Mouse (Mus musculus) limb, embryonic 10.5 days (tissue): ENCODE data around the gene Cryzl2. TPM values are rescaled to one million over a fixed set of nuclear protein-coding genes. Genes with fewer than 3 reads are reported as not detected.
A peak's percentile ranks its signal among the peaks of the same experiment; 100 is the strongest.

Experiments
- DNase-seq: peaks from one replicate; pipeline ENCODE4 v3.0.0-alpha.2; 2017; ENCODE audit warnings: low spot score
- H3K27ac ChIP-seq: fragments of 300-500 bp; sonication (generic); 2 replicates; pipeline ENCODE4 v1.5.1; 2016; ENCODE audit warnings: mild to moderate bottlenecking
- H3K27me3 ChIP-seq: fragments of 300-500 bp; sonication (generic); 2 replicates; pipeline ENCODE4 v1.6.1; 2016; ENCODE audit warnings: low read depth, mild to moderate bottlenecking; ENCODE audit not compliant: poor library complexity, severe bottlenecking
- H3K36me3 ChIP-seq: fragments of 300-500 bp; sonication (generic); 2 replicates; pipeline ENCODE4 v1.6.1; 2016; ENCODE audit warnings: mild to moderate bottlenecking, moderate library complexity
- H3K4me1 ChIP-seq: fragments of 300-500 bp; sonication (generic); 2 replicates; pipeline ENCODE4 v1.6.1; 2016
- H3K4me3 ChIP-seq: fragments of 300-500 bp; sonication (generic); 2 replicates; pipeline ENCODE4 v1.5.1; 2016; ENCODE audit warnings: mild to moderate bottlenecking, moderate library complexity
- H3K9me3 ChIP-seq: fragments of 300-500 bp; sonication (generic); replicated peaks from 2 replicates; pipeline ENCODE4 v1.6.1; 2016; ENCODE audit warnings: mild to moderate bottlenecking
- whole genome bisulfite sequencing: fragments of 180-500 bp; shearing (Covaris S2); methylation state at CpG from one replicate; pipeline ENCODE4 v1.1.7; 2016; 5-methylcytosine and 5-hydroxymethylcytosine counted together
- polyA plus RNA-seq: library from polyadenylated mRNA; unstranded; fragments of >200 nt; fragmentation: Nextera tagmentation; extraction: Ambion mirVana; gene quantifications from 2 replicates; pipeline ENCODE4 v1.2.1, GENCODE M21; 2016

The Cryzl2 gene
- polyA plus RNA-seq, 1 experiment from 2014 or later = 7.6 TPM

DNA sequence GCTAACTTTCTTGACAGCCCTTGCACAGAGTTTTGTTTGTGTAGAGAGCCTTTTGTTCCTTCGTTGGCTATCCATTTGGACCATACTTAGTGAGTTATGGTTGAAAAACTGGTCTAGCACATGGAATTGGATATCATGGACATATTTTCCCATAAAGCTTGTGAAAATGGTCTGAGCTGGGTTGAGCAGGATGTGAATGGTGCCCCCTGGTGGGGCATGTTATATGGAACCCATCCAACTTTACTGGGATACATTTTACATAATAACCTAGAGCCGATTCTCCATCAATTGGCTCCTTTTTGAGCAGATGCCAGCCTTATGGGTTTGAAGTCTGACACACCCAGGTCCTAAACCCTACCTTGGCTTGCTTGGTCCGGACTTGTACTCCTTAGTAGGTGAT lies 6.8 kb downstream of the Cryzl2 start:
- DNase-seq = no peak
- 82% methylated on average over 3 of the region's 3 CpGs for WGBS
- no peak overlapping the region for H3K27ac ChIP-seq

DNA sequence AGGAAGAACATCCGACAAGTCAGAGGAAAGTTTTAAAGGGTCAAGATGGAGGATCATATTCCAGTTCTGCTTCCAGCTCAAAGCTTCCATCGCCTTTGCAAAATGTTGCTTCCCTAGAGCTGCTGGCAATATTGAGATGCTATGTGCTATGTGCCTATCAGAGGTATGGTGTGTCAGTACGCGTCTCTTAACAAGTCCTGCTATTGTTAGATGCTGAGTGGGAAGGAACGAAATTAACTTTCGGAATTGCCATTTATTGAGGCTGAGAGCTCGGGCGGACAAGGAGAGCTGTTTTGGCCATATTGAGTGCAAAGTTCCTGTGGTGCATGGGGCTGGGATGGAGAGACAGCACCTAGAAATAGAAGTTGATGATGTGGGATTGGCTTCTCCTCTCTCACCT lies 9.5 kb downstream of the Cryzl2 start:
- H3K36me3 ChIP-seq = no peaks in the 10 kb centered on the region
- WGBS = 95% methylated on average over 8 of the region's 8 CpGs
- H3K4me3 ChIP-seq = no peak overlapping the region
- H3K4me1 ChIP-seq = no peaks in the 10 kb centered on the region
- no peak overlapping the region for H3K27ac ChIP-seq
- H3K9me3 ChIP-seq = no peaks in the 10 kb centered on the region
- no peak for DNase-seq
- H3K27me3 ChIP-seq = no peaks in the 10 kb centered on the region

More for the DNA sequence above, 6.8 kb downstream of the Cryzl2 start:
- no peaks in the 10 kb centered on the region for H3K4me1 ChIP-seq
- no peak overlapping the region for H3K4me3 ChIP-seq
- no peaks in the 10 kb centered on the region for H3K36me3 ChIP-seq
- H3K27me3 ChIP-seq = no peaks in the 10 kb centered on the region
- H3K9me3 ChIP-seq = no peaks in the 10 kb centered on the region

- no peaks in the 10 kb centered on the region for H3K27me3 ChIP-seq
- H3K36me3 ChIP-seq = no peaks in the 10 kb centered on the region
- no peaks in the 10 kb centered on the region for H3K9me3 ChIP-seq
- 94% methylated on average over 9 of the region's 9 CpGs for WGBS
- H3K4me1 ChIP-seq = no peaks in the 10 kb centered on the region
- no peak overlapping the region for H3K4me3 ChIP-seq
- H3K27ac ChIP-seq = no peak overlapping the region
- DNase-seq = no peak
Measured at GRCm38 (mm10) chr1:157470761-157471386, 12.5 kb downstream of the Cryzl2 start.

GRCm38 (mm10) chr1:157472716-157473115 lies 14.3 kb downstream of the Cryzl2 start:
- no peak overlapping the region for H3K27ac ChIP-seq
- no peaks in the 10 kb centered on the region for H3K4me1 ChIP-seq
- 89% methylated on average over 7 of the region's 7 CpGs for WGBS
- H3K4me3 ChIP-seq = no peak overlapping the region
- no peaks in the 10 kb centered on the region for H3K9me3 ChIP-seq
- no peak for DNase-seq
- no peaks in the 10 kb centered on the region for H3K36me3 ChIP-seq
- H3K27me3 ChIP-seq = no peaks in the 10 kb centered on the region

DNA sequence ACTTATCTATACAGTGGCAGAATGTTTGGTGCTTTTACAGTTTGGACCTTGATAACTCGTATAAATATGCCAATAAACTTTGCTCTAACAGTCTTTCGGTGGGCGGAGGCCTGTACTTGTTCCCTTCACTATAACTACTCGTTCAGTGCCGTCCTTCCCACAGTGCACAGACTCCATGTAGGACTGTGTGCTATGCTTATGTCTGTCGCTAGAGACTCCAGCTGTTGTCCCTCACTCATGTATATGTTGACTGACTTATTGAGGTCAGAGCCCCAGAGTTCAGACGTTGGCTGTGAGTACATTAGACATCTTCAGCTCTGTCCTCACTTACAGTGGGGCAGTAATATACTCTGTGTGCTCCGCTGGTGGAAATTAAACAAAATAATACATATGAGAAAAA lies 16.5 kb downstream of the Cryzl2 start:
- no peaks in the 10 kb centered on the region for H3K9me3 ChIP-seq
- no peaks in the 10 kb centered on the region for H3K36me3 ChIP-seq
- WGBS = 91% methylated on average over 8 of the region's 8 CpGs
- no peak overlapping the region for H3K27ac ChIP-seq
- no peaks in the 10 kb centered on the region for H3K4me1 ChIP-seq
- DNase-seq = no peak
- no peaks in the 10 kb centered on the region for H3K27me3 ChIP-seq
- no peak overlapping the region for H3K4me3 ChIP-seq

DNA sequence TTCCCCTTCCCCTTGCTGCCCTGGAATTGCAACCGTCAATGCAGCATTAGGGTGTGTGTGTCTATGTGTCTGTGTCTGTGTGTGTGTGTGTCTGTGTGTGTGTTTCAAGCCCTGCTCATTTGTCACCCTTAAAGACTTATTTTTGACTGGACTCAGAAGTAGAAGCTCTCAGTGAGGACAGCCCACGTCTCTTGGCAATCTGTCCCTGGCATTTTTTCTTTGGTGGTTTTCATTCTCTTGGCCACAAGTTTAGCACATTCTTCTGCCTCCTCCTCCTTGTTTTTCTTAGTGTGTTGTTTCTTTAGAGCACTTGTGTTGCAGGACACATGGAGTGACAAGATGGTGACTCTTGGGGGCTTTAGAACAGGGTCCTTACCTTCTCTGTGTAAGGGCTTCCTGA lies 17.9 kb downstream of the Cryzl2 start:
- DNase-seq = no peak
- H3K9me3 ChIP-seq = no peaks in the 10 kb centered on the region
- no peak overlapping the region for H3K4me3 ChIP-seq
- 94% methylated on average over 2 of the region's 2 CpGs for WGBS
- no peaks in the 10 kb centered on the region for H3K4me1 ChIP-seq
- no peaks in the 10 kb centered on the region for H3K27me3 ChIP-seq
- H3K27ac ChIP-seq = no peak overlapping the region
- no peaks in the 10 kb centered on the region for H3K36me3 ChIP-seq

- no peak overlapping the region for H3K4me3 ChIP-seq
- DNase-seq = no peak
- no peaks in the 10 kb centered on the region for H3K36me3 ChIP-seq
- no peaks in the 10 kb centered on the region for H3K27me3 ChIP-seq
- no peak overlapping the region for H3K27ac ChIP-seq
- 43% methylated on average over 9 of the region's 9 CpGs for WGBS
- no peaks in the 10 kb centered on the region for H3K4me1 ChIP-seq
- no peaks in the 10 kb centered on the region for H3K9me3 ChIP-seq
Measured at GRCm38 (mm10) chr1:157480090-157480489, 21.7 kb downstream of the Cryzl2 start.

GRCm38 (mm10) chr1:157480901-157481300 lies 22.5 kb downstream of the Cryzl2 start:
- no peaks in the 10 kb centered on the region for H3K27me3 ChIP-seq
- no peak overlapping the region for H3K27ac ChIP-seq
- no peak for DNase-seq
- no peaks in the 10 kb centered on the region for H3K9me3 ChIP-seq
- H3K36me3 ChIP-seq = no peaks in the 10 kb centered on the region
- no peak overlapping the region for H3K4me3 ChIP-seq
- WGBS = 82% methylated on average over 3 of the region's 3 CpGs
- H3K4me1 ChIP-seq = no peaks in the 10 kb centered on the region

DNA sequence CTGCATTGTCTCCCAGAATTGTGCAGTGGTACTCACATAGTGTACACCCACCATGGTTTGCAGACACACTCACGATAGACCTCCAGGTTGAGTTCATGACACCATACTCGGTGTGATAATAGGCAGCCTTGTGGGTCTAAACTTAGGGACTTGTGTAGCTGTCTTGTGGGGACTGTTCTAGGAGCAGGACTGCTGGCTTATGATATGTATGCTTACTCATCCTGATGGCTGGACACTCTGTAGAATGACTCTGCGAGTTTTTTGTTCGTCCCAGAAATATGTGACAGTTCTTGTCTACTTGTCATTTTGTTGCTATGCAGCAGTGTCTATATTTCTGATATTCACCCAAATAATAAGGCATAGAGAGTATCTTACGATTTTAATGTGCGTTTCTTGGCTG lies 23.3 kb downstream of the Cryzl2 start:
- no peaks in the 10 kb centered on the region for H3K4me1 ChIP-seq
- no peak overlapping the region for H3K27ac ChIP-seq
- H3K36me3 ChIP-seq = no peaks in the 10 kb centered on the region
- H3K9me3 ChIP-seq = no peaks in the 10 kb centered on the region
- DNase-seq = no peak
- H3K27me3 ChIP-seq = no peaks in the 10 kb centered on the region
- H3K4me3 ChIP-seq = no peak overlapping the region
- WGBS = 91% methylated on average over 6 of the region's 6 CpGs

- no peaks in the 10 kb centered on the region for H3K27me3 ChIP-seq
- no peak overlapping the region for H3K4me3 ChIP-seq
- H3K9me3 ChIP-seq = no peaks in the 10 kb centered on the region
- no peak overlapping the region for H3K27ac ChIP-seq
- no peaks in the 10 kb centered on the region for H3K36me3 ChIP-seq
- no peak for DNase-seq
- H3K4me1 ChIP-seq = no peaks in the 10 kb centered on the region
- 93% methylated on average over 4 of the region's 4 CpGs for WGBS
Measured at GRCm38 (mm10) chr1:157484161-157484560, 25.8 kb downstream of the Cryzl2 start.

DNA sequence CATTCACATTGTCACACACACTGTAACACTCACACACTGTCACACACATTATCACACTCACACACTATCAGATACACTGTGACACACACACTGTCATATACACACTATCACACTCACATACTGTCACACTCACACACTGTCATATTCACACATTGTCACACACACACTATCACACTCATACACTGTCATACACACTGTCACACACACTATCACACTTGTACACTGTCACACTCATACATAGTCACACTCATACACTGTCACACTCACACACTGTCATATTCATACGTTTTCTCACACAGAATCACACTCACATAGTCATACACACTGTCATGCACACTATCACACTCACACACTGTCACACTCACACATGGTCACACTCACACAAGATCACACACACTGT lies 42.3 kb downstream of the Cryzl2 start:
- H3K9me3 ChIP-seq = no peaks in the 10 kb centered on the region
- H3K4me1 ChIP-seq = no peaks in the 10 kb centered on the region
- H3K4me3 ChIP-seq = no peak overlapping the region
- no peaks in the 10 kb centered on the region for H3K27me3 ChIP-seq
- WGBS = 82% methylated on average over 1 of the region's 1 CpGs
- no peaks in the 10 kb centered on the region for H3K36me3 ChIP-seq
- H3K27ac ChIP-seq = no peak overlapping the region
- no peak for DNase-seq

DNA sequence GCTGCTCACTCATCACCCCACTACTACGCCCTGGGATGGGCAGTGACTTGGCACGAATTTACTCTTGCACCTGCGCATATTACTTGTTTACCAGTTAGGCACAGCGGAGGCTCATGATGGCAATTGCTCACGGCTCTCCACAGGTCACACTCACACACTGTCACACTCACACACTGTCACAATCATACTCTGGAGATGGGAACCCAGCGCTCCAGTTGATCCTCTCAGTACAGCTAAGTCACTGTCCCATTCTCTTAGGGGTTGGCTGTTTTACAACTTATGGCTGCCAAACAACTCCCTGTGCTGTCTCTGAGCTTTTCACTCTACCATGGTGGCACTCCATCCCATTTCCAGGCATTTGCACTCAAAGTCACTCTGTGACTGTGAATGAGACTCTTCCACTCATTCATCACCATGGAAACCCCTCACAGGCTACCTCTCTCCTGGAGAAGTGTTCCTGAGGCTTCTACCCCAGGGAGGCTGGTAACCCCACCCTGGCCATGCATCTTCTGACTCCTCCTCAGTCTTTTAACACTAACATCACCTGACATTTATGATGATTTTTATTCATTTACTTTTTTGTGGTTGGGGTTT lies 43.1 kb downstream of the Cryzl2 start:
- Histone ChIP-seq H3K27ac (no peak overlapping the region), H3K9me3 (no peaks in the 10 kb centered on the region), H3K36me3 (no peaks in the 10 kb centered on the region), H3K27me3 (no peaks in the 10 kb centered on the region), H3K4me3 (no peak overlapping the region), H3K4me1 (0 out of 2 replicates have a peak, but pooled peaks cover under 1% of the 10 kb centered on the region)
- 94% methylated on average over 6 of the region's 6 CpGs for WGBS
- DNase-seq = no peak

GRCm38 (mm10) chr1:157503071-157503470 lies 44.7 kb downstream of the Cryzl2 start:
- Histone ChIP-seq H3K27ac (no peak overlapping the region), H3K9me3 (no peaks in the 10 kb centered on the region), H3K4me1 (peaks cover 11% of the 10 kb centered on the region; the same call in 1 of the 2 replicates), H3K27me3 (no peaks in the 10 kb centered on the region), H3K4me3 (no peak overlapping the region), H3K36me3 (no peaks in the 10 kb centered on the region)
- WGBS = 89% methylated on average over 6 of the region's 6 CpGs
- no peak for DNase-seq

DNA sequence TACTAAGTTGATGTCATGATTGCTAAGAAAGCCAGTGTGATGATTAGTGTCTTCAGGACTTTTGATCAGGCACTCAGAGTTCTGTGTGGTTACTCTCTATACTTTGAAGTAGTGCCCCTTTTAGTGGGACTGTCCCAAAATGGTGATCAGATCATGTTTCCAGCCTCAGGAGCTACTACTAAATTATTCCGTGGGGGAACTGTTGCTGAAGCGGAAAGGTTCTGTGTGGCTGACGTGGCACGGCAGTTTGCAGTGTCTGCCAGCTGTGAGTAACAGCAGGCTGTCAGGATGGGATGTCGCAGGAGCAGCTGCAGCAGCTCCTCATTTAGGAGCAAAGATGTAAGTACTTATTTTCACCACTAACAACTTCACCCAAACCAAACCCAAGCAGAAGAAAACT lies 48.1 kb downstream of the Cryzl2 start, which contains the start of gene Sec16b:
Sec16b (plus strand) TSS at position 207 of the 400 bp plus-strand sequence.
- WGBS = 32% methylated on average over 5 of the region's 5 CpGs
- no peaks in the 10 kb centered on the region for H3K9me3 ChIP-seq
- peaks cover 15% of the 10 kb centered on the region; the same call in 1 of the 2 replicates for H3K4me1 ChIP-seq
- H3K4me3 ChIP-seq = no peak within 1 kb of the TSS
- no peaks in the 10 kb centered on the region for H3K27me3 ChIP-seq
- no peak within 1 kb of the TSS for H3K27ac ChIP-seq
- DNase-seq = peak; percentile 61
- no peaks in the 10 kb centered on the region for H3K36me3 ChIP-seq
